Mouse (Mus musculus): ENCODE measurements around the gene Nfkbiz. TPM values are rescaled to one million over a fixed set of nuclear protein-coding genes. Genes with fewer than 3 reads are reported as not detected.

The Nfkbiz gene
- polyA plus RNA-seq, 2 experiments: 5.0 to 9.2 TPM

GRCm38 (mm10) chr16:55832040-55832439 lies 6.7 kb downstream of the Nfkbiz start:
- peaks cover 6% of the 10 kb centered on the region; the same call in 1 of the 2 replicates for H3K36me3 ChIP-seq (ENCODE audit: control insufficient read depth, insufficient read depth, low read length)
- no peak overlapping the region for H3K4me3 ChIP-seq (replicated peaks; ENCODE audit: low read length)
- H3K27ac ChIP-seq (replicated peaks; ENCODE audit: low read depth, low read length): no peak overlapping the region
- DNase-seq (ENCODE audit: low spot score): no peak
- ATAC-seq (ENCODE audit: low FRiP score, low read depth): no peak
- no peak overlapping the region for H3K9ac ChIP-seq (ENCODE audit: low read depth, low read length, severe bottlenecking)
- TF ChIP-seq POLR2A (IDR thresholded peaks at IDR 0.05; ENCODE audit: borderline replicate concordance, extremely low read depth, insufficient read depth, insufficient read length): no peak
- no peak overlapping the region for H3K4me2 ChIP-seq (replicated peaks; ENCODE audit: low read depth, low read length, severe bottlenecking)
- 93% methylated on average over 6 of the region's 6 CpGs for WGBS
- H3K4me1 ChIP-seq (ENCODE audit: control insufficient read depth, insufficient read depth, low read length): no peaks in the 10 kb centered on the region
- H3K27me3 ChIP-seq (ENCODE audit: control insufficient read depth, insufficient read depth, low read length): no peaks in the 10 kb centered on the region
- no peaks in the 10 kb centered on the region for H3K9me3 ChIP-seq (ENCODE audit: control insufficient read depth, low read length)

- no peak overlapping the region for H3K4me3 ChIP-seq (replicated peaks; ENCODE audit: low read length)
- TF ChIP-seq POLR2A (IDR thresholded peaks at IDR 0.05; ENCODE audit: borderline replicate concordance, extremely low read depth, insufficient read depth, insufficient read length): no peak
- H3K9me3 ChIP-seq (ENCODE audit: control insufficient read depth, low read length): no peaks in the 10 kb centered on the region
- H3K4me2 ChIP-seq (replicated peaks; ENCODE audit: low read depth, low read length, severe bottlenecking): no peak overlapping the region
- no peaks in the 10 kb centered on the region for H3K27me3 ChIP-seq (ENCODE audit: control insufficient read depth, insufficient read depth, low read length)
- ATAC-seq (ENCODE audit: low FRiP score, low read depth) (no peak), DNase-seq (ENCODE audit: low spot score) (no peak)
- no peak overlapping the region for H3K9ac ChIP-seq (ENCODE audit: low read depth, low read length, severe bottlenecking)
- H3K27ac ChIP-seq (replicated peaks; ENCODE audit: low read depth, low read length): no peak overlapping the region
- WGBS: 85% methylated on average over 1 of the region's 1 CpGs
- H3K36me3 ChIP-seq (ENCODE audit: control insufficient read depth, insufficient read depth, low read length): peaks cover 6% of the 10 kb centered on the region; the same call in 1 of the 2 replicates
- H3K4me1 ChIP-seq (ENCODE audit: control insufficient read depth, insufficient read depth, low read length): no peaks in the 10 kb centered on the region
Measured at GRCm38 (mm10) chr16:55831451-55831850, 7.2 kb downstream of the Nfkbiz start.

- Histone ChIP-seq H3K36me3 (ENCODE audit: control insufficient read depth, insufficient read depth, low read length) (peaks cover 2% of the 10 kb centered on the region; the same call in 1 of the 2 replicates), H3K4me1 (ENCODE audit: control insufficient read depth, insufficient read depth, low read length) (peaks cover 13% of the 10 kb centered on the region), H3K27me3 (ENCODE audit: control insufficient read depth, insufficient read depth, low read length) (no peaks in the 10 kb centered on the region), H3K9ac (ENCODE audit: low read depth, low read length, severe bottlenecking) (no peak overlapping the region), H3K27ac (replicated peaks; ENCODE audit: low read depth, low read length) (no peak overlapping the region), H3K4me3 (replicated peaks; ENCODE audit: low read length) (no peak overlapping the region), H3K4me2 (replicated peaks; ENCODE audit: low read depth, low read length, severe bottlenecking) (no peak overlapping the region), H3K9me3 (ENCODE audit: control insufficient read depth, low read length) (no peaks in the 10 kb centered on the region)
- 41% methylated on average over 11 of the region's 11 CpGs for WGBS
- DNase-seq (ENCODE audit: low spot score): no peak
- TF ChIP-seq POLR2A (IDR thresholded peaks at IDR 0.05; ENCODE audit: borderline replicate concordance, extremely low read depth, insufficient read depth, insufficient read length): no peak
- no peak for ATAC-seq (ENCODE audit: low FRiP score, low read depth)
Measured at GRCm38 (mm10) chr16:55823398-55824155, 15.1 kb downstream of the Nfkbiz start.

- no peak for DNase-seq (ENCODE audit: low spot score)
- TF ChIP-seq POLR2A (IDR thresholded peaks at IDR 0.05; ENCODE audit: borderline replicate concordance, extremely low read depth, insufficient read depth, insufficient read length): no peak
- Histone ChIP-seq H3K36me3 (ENCODE audit: control insufficient read depth, insufficient read depth, low read length) (peaks cover 9% of the 10 kb centered on the region), H3K9me3 (ENCODE audit: control insufficient read depth, low read length) (no peaks in the 10 kb centered on the region), H3K4me2 (replicated peaks; ENCODE audit: low read depth, low read length, severe bottlenecking) (peak overlapping the region; percentile 83), H3K27me3 (ENCODE audit: control insufficient read depth, insufficient read depth, low read length) (no peaks in the 10 kb centered on the region), H3K27ac (replicated peaks; ENCODE audit: low read depth, low read length) (no peak overlapping the region), H3K9ac (ENCODE audit: low read depth, low read length, severe bottlenecking) (no peak overlapping the region; the same call in 1 of the 2 replicates), H3K4me3 (replicated peaks; ENCODE audit: low read length) (peak overlapping the region; percentile 88), H3K4me1 (ENCODE audit: control insufficient read depth, insufficient read depth, low read length) (peaks cover 13% of the 10 kb centered on the region)
- ATAC-seq (ENCODE audit: low FRiP score, low read depth): no peak
- 35% methylated on average over 18 of the region's 18 CpGs for WGBS
Measured at GRCm38 (mm10) chr16:55822741-55823397, 15.8 kb downstream of the Nfkbiz start.

GRCm38 (mm10) chr16:55821997-55822740 lies 16.5 kb downstream of the Nfkbiz start:
- Histone ChIP-seq H3K27me3 (ENCODE audit: control insufficient read depth, insufficient read depth, low read length) (no peaks in the 10 kb centered on the region), H3K9ac (ENCODE audit: low read depth, low read length, severe bottlenecking) (peak overlapping the region; percentile 83), H3K4me1 (ENCODE audit: control insufficient read depth, insufficient read depth, low read length) (peaks cover 13% of the 10 kb centered on the region), H3K4me3 (replicated peaks; ENCODE audit: low read length) (peak overlapping the region; percentile 88), H3K36me3 (ENCODE audit: control insufficient read depth, insufficient read depth, low read length) (peaks cover 14% of the 10 kb centered on the region), H3K27ac (replicated peaks; ENCODE audit: low read depth, low read length) (peak overlapping the region; percentile 89), H3K9me3 (ENCODE audit: control insufficient read depth, low read length) (no peaks in the 10 kb centered on the region), H3K4me2 (replicated peaks; ENCODE audit: low read depth, low read length, severe bottlenecking) (peak overlapping the region; percentile 83)
- under 1% methylated on average over 42 of the region's 67 CpGs for WGBS
- DNase-seq (ENCODE audit: low spot score) (peak; percentile 93), ATAC-seq (ENCODE audit: low FRiP score, low read depth) (peak; percentile 94)
- peak; percentile 33; the same call in 1 of the 2 replicates for TF ChIP-seq POLR2A (IDR thresholded peaks at IDR 0.05; ENCODE audit: borderline replicate concordance, extremely low read depth, insufficient read depth, insufficient read length)

Measured in limb, embryonic 14.5 days (tissue).